Mouse (Mus musculus) retina, embryonic 14.5 days (tissue): Measurements from ENCODE around the gene Cgn.
A peak's percentile ranks its signal among the peaks of the same experiment; 100 is the strongest.

Source experiments
- DNase-seq: peaks from one replicate; pipeline ENCODE4 v3.0.0-alpha.2; 2015; ENCODE audit warnings: low spot score

Gene Cgn

DNA sequence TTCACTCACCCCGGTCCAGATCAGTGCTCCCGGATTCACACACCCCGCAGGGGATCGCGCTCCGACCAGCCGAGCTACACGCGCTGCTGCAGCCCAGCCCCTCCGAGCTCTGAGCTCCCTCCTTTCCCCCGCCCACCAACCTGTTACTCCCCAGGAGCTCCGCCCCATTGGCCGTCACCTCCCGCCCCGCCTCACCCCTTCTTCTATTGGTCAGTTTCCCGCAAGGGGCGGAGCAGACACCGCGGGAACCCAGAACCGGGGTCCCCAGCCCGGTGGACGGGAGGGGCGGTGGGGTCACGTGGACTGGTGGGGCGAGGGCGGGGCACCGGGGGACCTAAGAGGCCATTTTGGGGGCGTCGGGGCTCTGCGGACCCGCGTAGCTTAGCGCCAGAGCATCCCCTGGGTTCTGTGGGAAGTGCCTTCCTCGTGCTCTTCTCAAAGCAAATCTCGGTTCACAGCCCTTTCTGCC, at the start of gene Cgn:
Gene Cgn (minus strand): TSS at position 126 of the 469 bp plus-strand sequence.
- peak; percentile 98 for DNase-seq

- DNase-seq: no peak
Measured at GRCm38 (mm10) chr3:94835396-94835795, 49.1 kb upstream of the Cgn start.

GRCm38 (mm10) chr3:94833358-94833757, 47.1 kb upstream of the Cgn start:
- DNase-seq: no peak

DNA sequence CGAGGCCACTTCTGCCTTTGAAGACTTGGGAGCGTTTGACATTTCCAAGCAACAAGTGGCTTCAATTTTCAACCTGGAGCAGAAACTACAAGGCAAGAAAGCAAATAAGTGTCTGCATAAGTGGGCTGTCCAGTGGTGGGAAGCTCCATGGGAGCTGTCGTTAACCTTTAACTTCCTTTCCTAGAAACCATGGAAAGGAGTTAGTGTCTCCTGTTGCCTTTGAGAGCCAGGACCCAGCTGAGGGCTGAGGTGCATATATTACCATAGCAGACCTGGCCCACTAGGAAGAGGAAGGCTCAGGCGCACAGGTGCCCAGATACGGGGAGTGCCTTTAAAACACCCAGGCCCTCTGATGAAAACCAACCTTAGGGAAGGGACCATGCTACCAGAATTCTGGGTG, 46.4 kb upstream of the Cgn start:
- DNase-seq: no peak

DNA sequence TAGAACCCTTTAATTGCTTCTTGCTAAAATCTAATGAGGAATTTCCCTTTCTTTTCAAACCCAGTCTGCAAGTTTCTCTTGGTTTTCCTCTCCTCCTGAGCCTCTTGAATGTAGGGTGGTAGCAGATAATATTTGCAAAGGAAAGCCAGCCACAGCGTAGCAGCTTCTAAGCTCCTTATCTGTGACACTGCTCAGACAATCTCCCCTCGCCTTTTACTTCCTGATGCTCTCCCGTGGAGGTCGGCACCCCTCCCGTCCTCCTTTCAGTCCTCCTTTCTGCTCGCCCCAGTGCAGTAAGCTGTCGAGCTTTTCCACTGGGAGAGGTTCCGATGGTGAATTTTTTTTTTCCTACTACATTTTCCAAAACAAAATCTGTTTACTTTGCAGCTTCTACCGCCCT, 45.8 kb upstream of the Cgn start:
- DNase-seq: no peak

DNA sequence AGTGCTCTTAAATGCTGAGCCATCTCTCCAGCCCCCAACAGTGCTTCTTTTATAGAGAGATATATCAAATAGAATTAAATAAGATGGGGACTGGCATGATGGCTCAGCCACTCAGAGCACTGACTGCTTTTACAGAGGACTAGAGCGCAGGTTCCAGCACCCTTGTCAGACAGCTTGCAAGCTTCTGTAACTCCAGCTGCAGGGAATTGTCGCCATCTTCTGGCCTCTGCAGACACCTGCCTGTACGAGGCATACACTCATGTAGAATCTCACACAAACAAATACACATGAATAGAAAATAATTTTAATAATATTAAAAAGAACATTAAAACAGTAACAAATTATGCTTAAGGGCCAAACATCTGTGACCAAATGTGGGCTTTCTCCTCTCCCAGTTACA, 37.8 kb upstream of the Cgn start:
- no peak for DNase-seq

GRCm38 (mm10) chr3:94822082-94822481, 35.8 kb upstream of the Cgn start:
- DNase-seq: no peak

GRCm38 (mm10) chr3:94821008-94821638, 34.8 kb upstream of the Cgn start:
- peak; percentile 85 for DNase-seq

DNA sequence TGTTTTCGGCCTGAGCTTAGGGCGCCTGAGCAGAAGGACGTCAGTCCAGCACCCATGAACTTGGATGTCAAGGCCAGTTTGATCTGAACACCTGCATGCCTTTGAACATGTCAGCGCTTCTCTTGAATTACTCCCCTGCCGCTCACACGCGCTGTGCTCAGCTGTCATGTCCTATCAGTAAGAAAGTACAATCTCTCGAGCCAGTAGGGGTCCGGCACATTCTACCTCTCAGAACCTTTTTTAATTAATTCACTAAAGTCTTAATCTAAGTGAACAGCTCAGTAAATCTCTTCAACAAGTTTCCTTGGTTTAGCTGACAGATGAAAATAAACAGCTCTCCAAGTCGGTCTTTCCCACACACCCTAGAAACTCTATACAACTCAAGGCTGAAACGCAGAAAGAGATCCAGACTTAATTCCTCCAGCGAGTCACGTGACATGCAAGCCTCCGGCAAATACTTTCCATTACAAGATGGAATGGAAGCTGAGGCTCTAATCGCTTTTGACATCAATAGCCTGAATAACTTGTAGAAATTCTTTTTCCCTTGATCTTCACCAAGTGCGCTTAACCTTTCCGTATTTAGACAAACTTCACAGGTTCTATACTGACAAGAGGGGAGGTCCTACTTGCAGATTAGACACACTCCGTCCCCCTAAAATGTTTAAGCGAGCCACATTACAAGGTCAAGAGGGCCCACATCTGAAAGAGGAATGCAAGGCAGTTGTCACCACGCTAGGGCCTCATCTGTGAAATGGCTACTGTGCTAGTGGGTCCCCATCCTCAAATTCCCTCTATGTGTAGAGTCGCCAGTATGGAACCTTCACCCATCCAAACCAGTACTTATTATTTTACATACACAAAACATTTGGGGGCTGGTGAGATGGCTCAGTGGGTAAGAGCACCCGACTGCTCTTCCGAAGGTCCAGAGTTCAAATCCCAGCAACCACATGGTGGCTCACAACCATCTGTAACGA, 33.4 kb upstream of the Cgn start:
- DNase-seq: peak; percentile 71

- no peak for DNase-seq
Measured at GRCm38 (mm10) chr3:94817731-94818130, 31.4 kb upstream of the Cgn start.

DNA sequence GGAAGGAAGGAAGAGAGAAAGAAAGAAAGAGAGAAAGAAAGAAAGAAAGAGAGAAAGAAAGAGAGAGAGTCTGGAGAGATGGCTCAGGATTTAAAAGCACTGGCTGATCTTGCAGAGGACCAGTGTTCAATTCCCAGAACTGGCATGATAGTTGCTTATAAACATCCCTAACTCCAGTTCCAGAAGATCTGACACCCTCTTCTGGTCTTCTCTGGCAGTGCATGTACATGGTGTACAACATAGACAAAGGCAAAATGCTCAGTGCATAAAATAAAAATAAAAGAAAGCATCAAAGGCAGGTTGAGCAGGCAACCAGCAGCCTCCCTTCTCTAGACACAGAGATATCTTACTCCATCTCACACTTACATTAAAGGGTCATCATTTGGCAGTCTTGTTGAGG, 29.3 kb upstream of the Cgn start:
- DNase-seq: no peak

GRCm38 (mm10) chr3:94814663-94815062, 28.4 kb upstream of the Cgn start:
- DNase-seq: no peak

DNA sequence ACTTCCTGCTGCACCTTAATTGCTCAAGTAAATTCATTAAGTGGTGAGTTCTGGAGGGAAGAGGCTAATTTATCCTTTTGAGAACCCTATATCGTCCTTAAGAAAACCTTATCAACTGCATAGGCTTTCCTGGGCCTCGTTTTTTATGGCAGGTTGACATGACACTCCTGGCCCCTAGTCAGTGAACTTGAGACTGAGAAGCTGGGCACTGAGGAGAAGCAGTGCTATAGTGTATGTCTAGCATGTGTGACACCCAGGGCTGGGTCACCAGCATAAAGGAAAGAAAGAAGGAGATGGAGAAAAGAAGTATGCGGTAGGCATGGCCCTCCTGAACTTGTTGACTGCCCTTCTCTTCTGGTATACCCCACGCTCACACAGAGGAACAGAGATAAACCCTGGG, 27.8 kb upstream of the Cgn start:
- DNase-seq: no peak

DNA sequence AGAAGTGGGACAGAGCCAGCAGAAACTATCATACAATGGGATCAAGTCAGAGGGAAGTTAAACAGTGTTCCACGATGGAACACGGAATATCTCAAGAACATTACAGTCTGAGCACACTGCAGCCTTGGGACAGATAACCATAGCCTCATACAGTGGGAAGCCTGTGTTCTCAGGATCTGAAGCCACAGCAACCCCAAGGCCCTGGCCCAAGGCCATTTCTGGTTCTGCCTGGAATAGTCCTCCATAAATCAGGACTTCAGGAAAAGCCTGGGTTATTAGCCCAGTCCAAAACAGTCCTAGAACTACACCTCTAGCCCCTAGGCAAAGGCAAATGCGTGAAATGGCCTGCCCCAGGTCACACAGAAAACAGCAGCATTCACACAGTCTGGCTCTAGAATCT, 27.4 kb upstream of the Cgn start:
- DNase-seq: no peak

- peak; percentile 57 for DNase-seq
Measured at GRCm38 (mm10) chr3:94811628-94812027, 25.3 kb upstream of the Cgn start.

DNA sequence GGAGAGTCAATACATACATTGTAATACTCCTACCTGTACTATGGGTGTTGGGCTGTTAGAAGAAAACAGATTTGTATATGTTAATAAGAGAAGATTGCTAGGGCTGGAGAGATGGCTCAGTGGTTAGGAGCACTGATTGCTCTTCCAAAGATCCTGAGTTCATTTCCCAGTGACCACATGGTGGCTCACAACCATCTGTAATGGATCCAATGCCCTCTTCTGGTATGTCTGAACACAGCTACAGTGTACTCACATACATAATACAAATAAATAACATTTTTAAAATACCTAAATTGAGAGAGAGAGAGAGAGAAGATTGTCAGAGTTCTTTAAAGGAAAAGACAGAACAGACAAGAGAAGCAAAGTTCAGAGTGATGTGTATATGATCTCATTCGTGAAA, 22.0 kb upstream of the Cgn start:
- DNase-seq: no peak

DNA sequence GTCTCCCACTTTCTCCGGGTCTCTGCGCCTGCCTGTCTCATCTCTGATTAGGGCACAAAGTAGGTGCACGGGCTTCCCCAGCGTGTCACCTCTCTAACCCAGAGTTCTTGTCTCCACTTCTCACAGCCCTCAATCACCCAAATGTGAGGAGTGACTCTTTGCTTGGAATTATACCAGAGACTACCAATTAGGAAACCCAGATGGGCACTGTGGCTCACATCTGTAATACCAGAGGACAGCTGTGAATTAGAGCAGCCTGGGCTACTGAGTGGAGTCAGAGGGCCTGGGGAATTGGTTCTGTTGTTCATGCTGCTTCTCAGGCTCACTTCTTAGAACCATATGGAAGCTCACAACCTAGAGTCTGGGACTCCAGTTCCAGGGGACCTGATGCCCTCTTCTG, 18.7 kb upstream of the Cgn start:
- peak; percentile 28 for DNase-seq

GRCm38 (mm10) chr3:94804146-94804545, 17.9 kb upstream of the Cgn start:
- peak; percentile 86 for DNase-seq

DNA sequence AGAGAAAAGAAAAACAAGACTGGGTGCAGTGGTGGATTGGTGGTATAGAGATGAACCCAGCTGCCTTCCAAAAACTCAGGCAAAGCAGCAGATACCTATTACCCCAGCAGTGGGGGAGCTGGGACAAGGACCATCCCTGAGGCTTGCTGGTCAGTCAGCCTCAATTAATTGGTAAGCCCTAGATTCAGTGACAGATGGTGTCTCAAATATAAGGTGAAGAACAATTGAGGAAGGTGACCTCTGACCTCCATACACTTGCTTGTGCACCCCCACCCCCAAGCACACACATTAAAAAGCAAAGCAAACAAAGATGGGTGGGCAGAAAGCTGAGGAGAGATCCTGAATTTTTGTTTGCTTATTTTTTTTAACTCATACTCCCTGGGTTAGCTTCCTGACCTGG, 9.9 kb upstream of the Cgn start:
- DNase-seq: peak; percentile 67

- DNase-seq: no peak
Measured at GRCm38 (mm10) chr3:94795596-94796140, 9.4 kb upstream of the Cgn start.

DNA sequence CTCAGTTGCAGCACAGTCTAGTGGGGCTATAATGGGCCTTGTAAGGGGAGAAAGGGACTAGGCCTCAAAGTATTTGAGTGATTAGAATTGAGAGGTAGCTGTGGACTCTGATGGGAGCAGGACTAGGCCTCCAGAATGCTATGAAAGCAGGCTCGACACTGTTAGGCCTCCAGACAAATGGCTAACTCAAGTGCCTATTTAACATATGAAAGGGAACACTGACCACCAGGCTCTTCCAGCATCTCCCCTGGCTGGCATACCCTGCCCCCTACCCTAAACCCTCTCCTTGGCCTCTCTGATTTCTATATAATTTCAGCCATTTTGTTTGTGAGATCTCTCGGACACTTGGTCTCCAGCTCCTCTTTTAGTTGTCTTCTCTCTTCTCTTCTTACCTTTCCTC, 8.1 kb upstream of the Cgn start:
- DNase-seq: no peak

DNA sequence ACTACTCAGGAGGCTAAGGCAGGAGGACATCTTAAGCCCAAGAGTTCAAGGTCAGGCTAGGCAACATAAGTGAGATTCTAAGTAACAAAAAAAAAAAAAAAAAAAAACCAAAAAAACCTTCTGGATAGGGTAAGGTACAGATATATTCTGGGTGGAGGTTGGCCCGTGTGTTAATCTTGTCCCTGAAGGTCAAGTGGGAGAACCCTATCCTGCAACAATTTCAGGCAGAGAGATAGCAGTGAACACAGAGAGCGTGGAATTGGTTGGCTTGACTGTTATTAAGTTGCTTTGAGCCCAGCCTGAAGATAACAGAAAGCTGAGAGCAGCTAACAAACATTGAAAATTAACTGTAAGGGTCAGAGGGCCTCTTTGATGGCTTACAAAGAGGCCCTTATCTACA, 7.4 kb upstream of the Cgn start:
- no peak for DNase-seq

DNA sequence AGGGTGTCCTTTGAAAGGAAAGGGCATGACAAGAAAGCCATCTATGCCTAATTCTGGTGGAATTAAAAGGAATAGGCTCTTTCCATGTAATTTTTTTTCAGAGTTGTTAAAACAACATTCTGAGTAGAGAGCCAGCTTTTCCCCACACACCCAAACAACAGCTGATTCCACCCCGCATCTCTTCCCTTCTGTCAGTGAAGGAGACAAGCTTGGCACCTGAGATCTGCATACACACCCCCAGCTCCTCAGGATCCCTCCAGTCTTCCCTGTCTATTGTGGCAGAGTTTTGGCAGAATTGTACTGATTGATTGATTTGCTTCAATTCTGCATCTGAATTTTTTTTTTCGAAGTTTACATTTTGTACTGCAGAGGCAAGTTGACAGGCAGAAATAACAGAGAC, 6.0 kb upstream of the Cgn start:
- DNase-seq: no peak
